Mouse (Mus musculus): ENCODE measurements around the gene Chst2. TPM values are rescaled to one million over a fixed set of nuclear protein-coding genes. Genes with fewer than 3 reads are reported as not detected.

Chst2 gene
- 1.1 TPM for polyA plus RNA-seq (2014; fragmentation: Illumina TruSeq; extraction: RNeasy Lipid Tissue Mini Kit (QIAGEN cat#74804); ENCODE audit: low read depth, low replicate concordance)

DNA sequence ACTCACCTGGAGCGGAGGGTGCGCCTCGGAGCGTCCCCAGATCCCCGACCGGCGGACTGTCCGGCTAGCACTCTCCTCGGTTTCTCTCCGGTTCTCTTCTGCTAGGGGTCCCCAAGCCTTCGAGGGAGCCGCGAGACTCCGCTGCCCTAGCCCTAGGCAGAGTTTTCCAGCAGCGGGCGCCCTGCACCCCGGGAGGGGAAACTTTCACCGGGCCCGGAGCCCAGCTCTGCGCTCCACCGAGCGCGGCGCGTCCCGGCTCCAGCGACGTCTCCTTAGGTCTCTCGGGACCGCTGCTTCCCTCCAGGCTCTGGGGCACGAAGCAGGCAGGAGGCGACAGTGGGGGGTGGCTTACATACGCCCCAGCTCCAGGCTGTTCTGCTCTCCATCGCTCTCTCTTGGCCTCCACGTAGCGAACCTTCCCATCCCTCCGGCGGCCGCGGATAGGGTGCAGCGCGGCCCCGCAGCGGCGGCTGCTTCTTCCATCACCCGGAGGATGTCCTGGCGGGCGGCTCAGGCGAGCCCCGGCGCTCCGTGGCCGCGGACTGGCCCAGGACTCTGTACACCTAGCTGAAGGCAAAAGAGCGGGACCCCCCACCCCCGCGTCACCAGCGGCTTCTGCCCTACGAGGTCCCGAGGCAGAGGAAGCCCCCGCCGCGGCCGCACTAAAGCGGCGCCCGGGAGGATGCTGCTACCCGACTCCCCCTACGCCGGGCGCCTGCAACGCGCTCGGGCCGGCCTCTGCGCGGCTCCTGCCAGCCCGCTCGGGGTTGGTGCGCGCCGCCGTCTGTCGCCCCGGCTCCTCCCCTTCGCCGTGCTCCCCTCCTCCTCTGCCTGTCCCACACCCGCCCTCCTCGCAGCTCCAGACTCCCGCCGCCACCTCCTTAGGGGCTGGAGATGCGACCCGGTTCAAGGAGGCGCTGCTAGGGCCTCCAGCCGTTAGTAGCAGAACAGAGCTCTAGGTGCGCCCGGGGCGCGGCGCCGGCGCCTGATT, at the start of gene Chst2:
Gene Chst2, minus strand, starts transcription at position 152 of the 991 bp plus-strand sequence.

Other genes with a start within 250 kb of the Chst2 start
- gene U2surp, start 105.3 kb upstream of the Chst2 start, polyA plus RNA-seq (2014; fragmentation: Illumina TruSeq; extraction: RNeasy Lipid Tissue Mini Kit (QIAGEN cat#74804); ENCODE audit: low read depth, low replicate concordance), result 152 TPM
- gene Paqr9, start 152.9 kb upstream of the Chst2 start, polyA plus RNA-seq (2014; fragmentation: Illumina TruSeq; extraction: RNeasy Lipid Tissue Mini Kit (QIAGEN cat#74804); ENCODE audit: low read depth, low replicate concordance), result 0.41 TPM
- 0.63 TPM for gene Pcolce2, start 230.9 kb upstream of the Chst2 start, polyA plus RNA-seq (2014; fragmentation: Illumina TruSeq; extraction: RNeasy Lipid Tissue Mini Kit (QIAGEN cat#74804); ENCODE audit: low read depth, low replicate concordance)

Measured in sigmoid colon, adult 10 weeks (tissue).